Mouse (Mus musculus) lung, postnatal 0 days (tissue): ENCODE data around the gene Prmt1.
A peak's percentile ranks its signal among the peaks of the same experiment; 100 is the strongest.

Experiments
- CTCF ChIP-seq: IDR thresholded peaks from 2 replicates; pipeline ENCODE4 v1.5.1; 2016; ENCODE audit warnings: antibody characterized with exemption, mild to moderate bottlenecking
- EP300 ChIP-seq: IDR thresholded peaks from 2 replicates; pipeline ENCODE4 v1.6.1; 2016; ENCODE audit warnings: antibody characterized with exemption, mild to moderate bottlenecking, control low read depth

DNA sequence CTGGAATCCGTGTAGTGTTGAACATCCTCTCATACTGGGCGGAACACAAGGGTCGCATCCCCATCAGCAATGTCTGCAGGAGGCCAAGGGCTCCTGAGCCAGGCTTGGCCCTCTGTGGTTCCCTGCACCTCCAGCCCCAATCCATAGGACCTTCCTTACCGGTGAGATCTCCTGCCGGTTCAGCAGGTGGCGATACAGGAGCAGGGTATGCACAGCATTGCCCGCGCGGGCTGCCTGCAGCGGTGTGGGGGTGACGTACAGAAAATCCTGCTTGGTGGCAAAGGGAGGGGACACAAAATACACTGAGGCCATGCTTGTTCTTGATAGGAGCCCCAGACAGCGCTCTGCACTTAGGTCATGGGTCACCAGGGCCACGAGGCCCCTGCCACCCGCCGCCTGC, 19.7 kb downstream of the Prmt1 start:
- peak; percentile 26 for TF ChIP-seq CTCF
- no peak for TF ChIP-seq EP300
